Mouse (Mus musculus) heart, postnatal 0 days (tissue): ENCODE data around the gene Leprot. TPM values are rescaled to one million over a fixed set of nuclear protein-coding genes. Genes with fewer than 3 reads are reported as not detected.
A peak's percentile ranks its signal among the peaks of the same experiment; 100 is the strongest.

ENCODE experiments used
- ATAC-seq: fragments of 200-750 bp; cut with Nextera tagmentation; 2 replicates; pipeline ENCODE4 v1.8.0; 2017; ENCODE audit warnings: low read depth, moderate number of reproducible peaks, moderate library complexity; ENCODE audit not compliant: insufficient read depth
- DNase-seq: peaks from one replicate; pipeline ENCODE4 v3.0.0-alpha.2; 2016; ENCODE audit warnings: low spot score
- H3K27ac ChIP-seq: fragments of 300-500 bp; sonication (generic); 2 replicates; pipeline ENCODE4 v1.5.1; 2014; ENCODE audit warnings: low read depth, mild to moderate bottlenecking
- H3K27me3 ChIP-seq: fragments of 300-500 bp; sonication (generic); 2 replicates; pipeline ENCODE4 v1.6.1; 2014; ENCODE audit warnings: low read length, mixed read lengths; ENCODE audit not compliant: control insufficient read depth, insufficient read depth
- H3K36me3 ChIP-seq: fragments of 300-500 bp; sonication (generic); replicated peaks from 2 replicates; pipeline ENCODE4 v1.6.1; 2014; ENCODE audit warnings: low read length, mixed read lengths; ENCODE audit not compliant: control insufficient read depth, insufficient read depth
- H3K4me1 ChIP-seq: fragments of 300-500 bp; sonication (generic); 2 replicates; pipeline ENCODE4 v1.6.1; 2014; ENCODE audit warnings: antibody characterized with exemption; ENCODE audit not compliant: control insufficient read depth, insufficient read depth
- H3K4me2 ChIP-seq: fragments of 300-500 bp; sonication (generic); 2 replicates; pipeline ENCODE4 v1.6.1; 2014; ENCODE audit warnings: low read depth, mild to moderate bottlenecking, low read length, moderate library complexity
- H3K4me3 ChIP-seq: fragments of 300-500 bp; sonication (generic); 2 replicates; pipeline ENCODE4 v1.5.1; 2014; ENCODE audit warnings: low read depth, low read length
- H3K9ac ChIP-seq: fragments of 300-500 bp; sonication (generic); replicated peaks from 2 replicates; pipeline ENCODE4 v1.6.1; 2014; ENCODE audit warnings: low read depth, low read length, mixed read lengths
- H3K9me3 ChIP-seq: fragments of 300-500 bp; sonication (generic); replicated peaks from 2 replicates; pipeline ENCODE4 v1.6.1; 2016; ENCODE audit warnings: low read length; ENCODE audit not compliant: control insufficient read depth
- CTCF ChIP-seq: IDR thresholded peaks from 2 replicates; pipeline ENCODE4 v1.5.1; 2016; ENCODE audit warnings: antibody characterized with exemption, control low read depth, low read depth
- EP300 ChIP-seq: IDR thresholded peaks from 2 replicates; pipeline ENCODE4 v1.6.1; 2016; ENCODE audit warnings: antibody characterized with exemption, low read depth
- WGBS: fragments of 180-500 bp; shearing (Covaris S2); extraction: QIAGEN DNeasy Blood & Tissue Kit; methylation state at CpG from one replicate; pipeline ENCODE4 v1.1.7; 2014; 5-methylcytosine and 5-hydroxymethylcytosine counted together
- polyA plus RNA-seq: library from polyadenylated mRNA; unstranded; fragments of >200 nt; fragmentation: Nextera tagmentation; extraction: Ambion mirVana; gene quantifications from 2 replicates; pipeline ENCODE4 v1.2.1, GENCODE M21; 2015
- total RNA-seq: library from RNA; depleted of rRNA; stranded (reverse); fragments of >200 nt; gene quantifications from 2 replicates; pipeline ENCODE4 v1.2.3, GENCODE M21; 2014; ENCODE audit warnings: low replicate concordance

The Leprot gene
- total and polyA plus RNA-seq, 2 experiments from 2014 or later = 67.3 to 68.0 TPM

DNA sequence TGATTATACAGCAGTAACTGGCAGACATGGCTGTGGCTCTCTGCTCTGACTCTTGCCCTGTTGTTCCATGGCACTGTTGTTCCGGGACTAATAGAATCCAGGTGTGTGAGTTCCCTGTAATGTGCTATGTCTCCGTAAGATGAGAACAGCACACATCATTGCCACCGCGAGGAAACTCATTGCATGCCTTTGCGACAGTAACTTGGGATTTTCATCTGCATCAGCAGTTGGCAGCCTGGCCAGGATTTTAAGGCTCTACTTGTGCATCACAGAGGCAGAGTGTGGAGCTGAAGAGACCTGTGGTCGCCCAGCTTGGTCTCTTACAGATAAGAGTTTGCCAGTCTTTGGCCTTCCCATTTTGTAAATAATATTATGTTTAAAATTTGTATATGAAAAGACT lies 6.7 kb downstream of the Leprot start:
- Histone ChIP-seq H3K4me2 (no peak overlapping the region), H3K4me3 (no peak overlapping the region), H3K36me3 (peaks cover 10% of the 10 kb centered on the region), H3K27ac (no peak overlapping the region), H3K4me1 (peaks cover 4% of the 10 kb centered on the region; the same call in 1 of the 2 replicates), H3K9me3 (no peaks in the 10 kb centered on the region), H3K9ac (no peak overlapping the region), H3K27me3 (no peaks in the 10 kb centered on the region)
- DNase-seq (no peak), ATAC-seq (no peak)
- 89% methylated on average over 6 of the region's 6 CpGs for WGBS
- TF ChIP-seq EP300 (no peak), CTCF (no peak)

DNA sequence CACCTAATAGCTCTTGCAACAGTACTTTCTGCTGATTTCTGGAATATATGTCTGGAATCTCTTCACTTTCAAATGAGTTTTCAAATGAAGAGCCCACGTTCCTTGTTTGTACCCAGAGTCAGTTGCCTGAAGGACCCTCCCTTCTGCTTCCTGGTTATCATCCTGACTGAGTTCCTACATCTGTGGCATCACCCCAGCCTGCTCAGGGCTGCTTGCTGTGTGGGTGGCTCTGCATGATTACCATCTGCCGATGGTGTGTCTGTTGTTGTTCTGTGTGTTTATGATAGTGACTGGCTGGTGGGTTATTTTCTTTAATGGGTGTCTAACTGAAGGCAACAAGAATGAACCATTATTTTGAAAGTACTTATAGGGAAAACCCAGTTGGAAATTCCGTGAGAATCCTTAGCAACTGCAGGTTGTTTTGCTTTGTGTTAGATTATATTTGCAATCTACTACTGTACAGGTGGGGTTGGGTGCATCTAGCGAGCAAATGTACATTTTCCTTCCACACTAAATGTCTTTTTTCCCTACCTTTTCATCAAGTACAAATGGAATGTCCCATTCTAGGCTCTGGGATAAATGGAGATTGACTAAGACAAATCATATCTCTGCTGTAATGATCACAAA lies 7.4 kb downstream of the Leprot start:
- H3K27ac ChIP-seq = no peak overlapping the region
- H3K4me3 ChIP-seq = no peak overlapping the region
- H3K4me2 ChIP-seq = no peak overlapping the region
- 79% methylated on average over 4 of the region's 4 CpGs for WGBS
- H3K9ac ChIP-seq = 0 out of 2 replicates have a peak overlapping the region, but pooled peaks have one; percentile 12
- no peaks in the 10 kb centered on the region for H3K4me1 ChIP-seq
- TF ChIP-seq EP300 (no peak), CTCF (no peak)
- no peak for ATAC-seq
- H3K9me3 ChIP-seq = no peaks in the 10 kb centered on the region
- DNase-seq = no peak
- H3K36me3 ChIP-seq = peaks cover 16% of the 10 kb centered on the region
- H3K27me3 ChIP-seq = no peaks in the 10 kb centered on the region

DNA sequence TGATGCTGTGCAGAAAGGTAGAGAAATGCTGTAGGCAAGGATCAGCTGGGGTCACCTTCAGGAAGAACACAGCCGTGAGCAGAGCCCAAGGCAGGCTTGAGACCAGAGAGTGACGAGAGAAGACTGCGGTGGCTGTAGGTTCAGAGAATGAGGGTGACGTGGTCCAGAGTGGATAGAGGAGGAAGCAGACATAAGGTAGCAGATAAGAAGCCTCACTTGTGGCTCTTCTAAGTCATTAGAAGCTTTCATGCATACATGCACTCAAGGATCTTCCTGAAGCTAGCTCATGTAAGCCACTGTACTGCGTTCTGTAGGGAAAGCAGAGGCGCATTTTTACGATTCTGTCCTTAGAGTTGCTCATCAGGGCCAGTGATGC lies 7.9 kb downstream of the Leprot start:
- peaks cover 19% of the 10 kb centered on the region for H3K36me3 ChIP-seq
- no peaks in the 10 kb centered on the region for H3K4me1 ChIP-seq
- DNase-seq (no peak), ATAC-seq (no peak)
- H3K9ac ChIP-seq = no peak overlapping the region
- H3K27ac ChIP-seq = no peak overlapping the region
- 67% methylated on average over 7 of the region's 7 CpGs for WGBS
- H3K9me3 ChIP-seq = no peaks in the 10 kb centered on the region
- TF ChIP-seq EP300 (no peak), CTCF (no peak)
- H3K4me2 ChIP-seq = no peak overlapping the region
- no peak overlapping the region for H3K4me3 ChIP-seq
- H3K27me3 ChIP-seq = no peaks in the 10 kb centered on the region

DNA sequence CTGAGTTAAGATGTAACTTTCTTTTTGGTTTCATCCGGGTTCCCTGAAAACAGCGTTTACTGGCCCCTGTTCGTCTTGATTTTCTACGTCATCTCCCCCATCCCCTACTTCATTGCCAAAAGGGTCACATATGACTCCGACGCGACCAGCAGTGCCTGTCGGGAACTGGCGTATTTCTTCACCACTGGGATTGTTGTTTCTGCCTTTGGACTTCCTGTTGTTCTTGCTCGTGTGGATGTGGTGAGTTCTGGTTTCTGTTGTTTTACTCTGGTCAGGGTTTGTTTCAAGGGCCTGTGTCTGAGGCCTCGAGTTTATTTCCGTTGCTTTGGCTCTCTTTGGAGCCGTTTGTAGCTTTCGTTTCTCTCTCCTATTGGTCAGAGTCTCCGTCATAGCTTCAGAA lies 8.5 kb downstream of the Leprot start:
- Histone ChIP-seq H3K36me3 (peaks cover 25% of the 10 kb centered on the region), H3K4me1 (no peaks in the 10 kb centered on the region), H3K4me2 (no peak overlapping the region), H3K4me3 (no peak overlapping the region), H3K27me3 (no peaks in the 10 kb centered on the region), H3K9ac (no peak overlapping the region), H3K27ac (no peak overlapping the region), H3K9me3 (no peaks in the 10 kb centered on the region)
- TF ChIP-seq CTCF = no peak
- no peak for TF ChIP-seq EP300
- 74% methylated on average over 15 of the region's 15 CpGs for WGBS
- ATAC-seq (no peak), DNase-seq (no peak)

DNA sequence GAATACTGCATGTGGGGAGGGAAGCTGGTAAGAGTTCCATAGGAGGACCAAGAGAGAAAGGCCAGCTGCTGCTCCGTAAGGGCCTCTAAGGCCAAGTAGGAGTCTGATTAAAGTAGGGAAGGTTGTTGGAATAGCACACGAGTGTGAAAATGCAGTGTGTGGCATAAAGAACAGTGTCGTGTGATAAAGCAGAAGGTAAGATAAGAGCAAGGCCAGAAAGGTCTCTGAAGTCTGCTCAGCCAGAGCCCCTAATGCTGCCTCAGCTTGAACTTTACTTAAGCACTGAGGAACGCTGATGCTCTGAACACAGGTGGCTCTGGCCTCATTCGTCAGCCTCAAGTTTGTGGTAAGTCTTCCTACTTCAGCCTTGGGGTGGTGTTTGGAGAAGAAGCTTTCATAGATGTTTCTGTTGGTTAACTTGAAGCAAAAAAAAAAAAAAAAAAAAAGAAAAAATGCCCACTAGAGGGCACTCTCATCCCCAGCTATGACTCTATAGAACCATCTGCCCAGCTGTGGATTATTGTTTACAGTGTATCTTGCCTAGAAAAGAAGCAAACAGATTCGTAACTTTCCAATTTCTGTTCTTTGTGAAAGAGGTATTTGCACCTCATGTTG lies 9.5 kb downstream of the Leprot start:
- Histone ChIP-seq H3K36me3 (peaks cover 28% of the 10 kb centered on the region), H3K4me1 (no peaks in the 10 kb centered on the region), H3K9me3 (no peaks in the 10 kb centered on the region), H3K27me3 (no peaks in the 10 kb centered on the region), H3K27ac (no peak overlapping the region), H3K4me2 (no peak overlapping the region), H3K9ac (no peak overlapping the region), H3K4me3 (no peak overlapping the region)
- ATAC-seq (no peak), DNase-seq (peak; percentile 25)
- peak; percentile 53 for TF ChIP-seq CTCF
- TF ChIP-seq EP300 = no peak
- WGBS = 29% methylated on average over 6 of the region's 6 CpGs
